Mouse (Mus musculus): ENCODE measurements around the gene Rbfox1. TPM values are rescaled to one million over a fixed set of nuclear protein-coding genes. Genes with fewer than 3 reads are reported as not detected.

Gene Rbfox1
- polyA plus RNA-seq, 1 experiment from 2014 or later = 4.5 TPM

DNA sequence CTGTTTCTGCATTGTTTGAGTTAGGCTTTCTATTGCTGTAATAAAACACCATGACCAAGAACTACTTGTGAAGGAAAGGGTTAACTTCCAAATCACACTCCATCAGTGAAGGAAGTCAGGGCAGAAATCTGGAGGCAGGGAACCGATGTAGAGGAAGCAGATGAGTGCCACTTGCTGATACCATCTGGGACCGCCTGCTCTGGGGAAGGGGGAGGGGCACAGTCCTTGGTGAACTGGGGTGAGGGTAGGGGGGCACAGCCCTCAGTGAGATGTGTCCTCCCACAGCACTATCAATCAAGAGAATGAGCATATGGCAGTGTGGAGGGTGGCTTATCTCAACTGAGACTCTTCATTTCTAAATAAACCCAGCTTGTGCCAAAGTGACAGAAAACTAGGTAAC, 1108.0 kb downstream of the Rbfox1 start:
- no peak for ATAC-seq (ENCODE audit: insufficient read depth, low FRiP score)
- H3K9ac ChIP-seq (ENCODE audit: low read length) = no peak overlapping the region
- no peaks in the 10 kb centered on the region for H3K27me3 ChIP-seq (ENCODE audit: control insufficient read depth, insufficient read depth, low read length)
- H3K4me2 ChIP-seq (ENCODE audit: low read depth, low read length) = no peak overlapping the region
- WGBS = 12% methylated on average over 2 of the region's 2 CpGs
- H3K4me3 ChIP-seq (replicated peaks; ENCODE audit: low read length) = no peak overlapping the region
- H3K4me1 ChIP-seq (ENCODE audit: control insufficient read depth, insufficient read depth, low read length) = no peaks in the 10 kb centered on the region
- H3K27ac ChIP-seq (ENCODE audit: low read length) = no peak overlapping the region
- no peaks in the 10 kb centered on the region for H3K9me3 ChIP-seq (replicated peaks; ENCODE audit: control insufficient read depth, low read length)
- H3K36me3 ChIP-seq (ENCODE audit: control insufficient read depth, insufficient read depth, low read length) = no peaks in the 10 kb centered on the region

GRCm38 (mm10) chr16:6997109-6997508, 1112.0 kb downstream of the Rbfox1 start:
- H3K27me3 ChIP-seq (ENCODE audit: control insufficient read depth, insufficient read depth, low read length) = no peaks in the 10 kb centered on the region
- H3K4me3 ChIP-seq (replicated peaks; ENCODE audit: low read length) = no peak overlapping the region
- no peak overlapping the region for H3K9ac ChIP-seq (ENCODE audit: low read length)
- H3K4me1 ChIP-seq (ENCODE audit: control insufficient read depth, insufficient read depth, low read length) = no peaks in the 10 kb centered on the region
- 52% methylated on average over 4 of the region's 4 CpGs for WGBS
- no peak overlapping the region for H3K27ac ChIP-seq (ENCODE audit: low read length)
- no peak overlapping the region for H3K4me2 ChIP-seq (ENCODE audit: low read depth, low read length)
- H3K36me3 ChIP-seq (ENCODE audit: control insufficient read depth, insufficient read depth, low read length) = no peaks in the 10 kb centered on the region
- no peak for ATAC-seq (ENCODE audit: insufficient read depth, low FRiP score)
- H3K9me3 ChIP-seq (replicated peaks; ENCODE audit: control insufficient read depth, low read length) = no peaks in the 10 kb centered on the region

DNA sequence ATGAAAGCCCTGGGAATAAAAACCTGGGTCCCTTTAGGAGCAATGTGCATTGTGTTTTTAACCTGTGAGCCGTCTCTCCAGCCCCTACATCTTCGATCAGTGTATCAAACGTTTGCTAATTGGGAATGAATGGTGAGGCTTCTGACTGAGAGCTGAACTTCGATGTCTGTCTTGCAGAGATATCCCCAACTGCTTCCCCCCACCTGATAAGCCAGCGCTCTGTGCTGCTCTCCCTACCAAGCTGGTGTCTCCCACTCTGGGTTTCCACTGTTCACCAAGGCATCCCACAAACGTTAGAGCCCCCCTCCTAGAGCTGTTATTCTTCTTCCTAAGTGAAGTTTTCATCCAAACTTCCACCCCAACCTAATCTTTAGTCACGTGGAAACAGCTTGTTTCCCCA, 1112.7 kb downstream of the Rbfox1 start:
- Histone ChIP-seq H3K9me3 (replicated peaks; ENCODE audit: control insufficient read depth, low read length) (no peaks in the 10 kb centered on the region), H3K4me3 (replicated peaks; ENCODE audit: low read length) (no peak overlapping the region), H3K27ac (ENCODE audit: low read length) (no peak overlapping the region), H3K36me3 (ENCODE audit: control insufficient read depth, insufficient read depth, low read length) (no peaks in the 10 kb centered on the region), H3K4me2 (ENCODE audit: low read depth, low read length) (no peak overlapping the region), H3K4me1 (ENCODE audit: control insufficient read depth, insufficient read depth, low read length) (no peaks in the 10 kb centered on the region), H3K9ac (ENCODE audit: low read length) (no peak overlapping the region), H3K27me3 (ENCODE audit: control insufficient read depth, insufficient read depth, low read length) (no peaks in the 10 kb centered on the region)
- 57% methylated on average over 7 of the region's 7 CpGs for WGBS
- ATAC-seq (ENCODE audit: insufficient read depth, low FRiP score) = no peak

GRCm38 (mm10) chr16:7004565-7004964, 1119.4 kb downstream of the Rbfox1 start:
- Histone ChIP-seq H3K4me3 (replicated peaks; ENCODE audit: low read length) (no peak overlapping the region), H3K4me2 (ENCODE audit: low read depth, low read length) (no peak overlapping the region), H3K36me3 (ENCODE audit: control insufficient read depth, insufficient read depth, low read length) (no peaks in the 10 kb centered on the region), H3K27me3 (ENCODE audit: control insufficient read depth, insufficient read depth, low read length) (no peaks in the 10 kb centered on the region), H3K9me3 (replicated peaks; ENCODE audit: control insufficient read depth, low read length) (no peaks in the 10 kb centered on the region), H3K9ac (ENCODE audit: low read length) (no peak overlapping the region), H3K27ac (ENCODE audit: low read length) (no peak overlapping the region), H3K4me1 (ENCODE audit: control insufficient read depth, insufficient read depth, low read length) (no peaks in the 10 kb centered on the region)
- WGBS = 98% methylated on average over 3 of the region's 3 CpGs
- ATAC-seq (ENCODE audit: insufficient read depth, low FRiP score) = no peak

- Histone ChIP-seq H3K4me1 (ENCODE audit: control insufficient read depth, insufficient read depth, low read length) (no peaks in the 10 kb centered on the region), H3K4me3 (replicated peaks; ENCODE audit: low read length) (no peak overlapping the region), H3K27ac (ENCODE audit: low read length) (no peak overlapping the region), H3K9ac (ENCODE audit: low read length) (no peak overlapping the region), H3K9me3 (replicated peaks; ENCODE audit: control insufficient read depth, low read length) (no peaks in the 10 kb centered on the region), H3K36me3 (ENCODE audit: control insufficient read depth, insufficient read depth, low read length) (no peaks in the 10 kb centered on the region), H3K4me2 (ENCODE audit: low read depth, low read length) (no peak overlapping the region), H3K27me3 (ENCODE audit: control insufficient read depth, insufficient read depth, low read length) (no peaks in the 10 kb centered on the region)
- 11% methylated on average over 3 of the region's 3 CpGs for WGBS
- ATAC-seq (ENCODE audit: insufficient read depth, low FRiP score) = no peak
Measured at GRCm38 (mm10) chr16:7005478-7005877, 1120.3 kb downstream of the Rbfox1 start.

DNA sequence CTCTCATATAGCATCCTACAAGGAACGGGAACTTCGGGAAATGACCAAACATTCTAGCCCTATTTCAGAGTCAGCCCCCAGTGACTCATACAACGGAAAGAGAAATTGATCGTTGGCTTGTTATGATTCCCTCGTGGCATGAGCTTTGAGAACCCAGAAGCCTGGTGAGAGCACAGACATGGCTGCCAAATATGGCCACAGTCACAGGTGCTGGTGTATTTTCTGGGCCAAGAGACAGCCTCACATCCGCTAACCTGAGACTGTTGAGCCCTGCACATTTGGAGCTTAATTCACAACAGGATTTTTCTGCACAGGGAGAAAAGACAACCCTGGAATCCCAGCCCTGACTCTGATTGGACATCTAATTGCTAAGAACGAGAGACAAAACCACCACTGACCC, 1132.2 kb downstream of the Rbfox1 start:
- H3K9me3 ChIP-seq (replicated peaks; ENCODE audit: control insufficient read depth, low read length) = no peaks in the 10 kb centered on the region
- no peak overlapping the region for H3K4me2 ChIP-seq (ENCODE audit: low read depth, low read length)
- H3K27ac ChIP-seq (ENCODE audit: low read length) = no peak overlapping the region
- ATAC-seq (ENCODE audit: insufficient read depth, low FRiP score) = no peak
- H3K4me1 ChIP-seq (ENCODE audit: control insufficient read depth, insufficient read depth, low read length) = no peaks in the 10 kb centered on the region
- no peak overlapping the region for H3K4me3 ChIP-seq (replicated peaks; ENCODE audit: low read length)
- H3K27me3 ChIP-seq (ENCODE audit: control insufficient read depth, insufficient read depth, low read length) = no peaks in the 10 kb centered on the region
- WGBS = 82% methylated on average over 7 of the region's 7 CpGs
- no peak overlapping the region for H3K9ac ChIP-seq (ENCODE audit: low read length)
- no peaks in the 10 kb centered on the region for H3K36me3 ChIP-seq (ENCODE audit: control insufficient read depth, insufficient read depth, low read length)

DNA sequence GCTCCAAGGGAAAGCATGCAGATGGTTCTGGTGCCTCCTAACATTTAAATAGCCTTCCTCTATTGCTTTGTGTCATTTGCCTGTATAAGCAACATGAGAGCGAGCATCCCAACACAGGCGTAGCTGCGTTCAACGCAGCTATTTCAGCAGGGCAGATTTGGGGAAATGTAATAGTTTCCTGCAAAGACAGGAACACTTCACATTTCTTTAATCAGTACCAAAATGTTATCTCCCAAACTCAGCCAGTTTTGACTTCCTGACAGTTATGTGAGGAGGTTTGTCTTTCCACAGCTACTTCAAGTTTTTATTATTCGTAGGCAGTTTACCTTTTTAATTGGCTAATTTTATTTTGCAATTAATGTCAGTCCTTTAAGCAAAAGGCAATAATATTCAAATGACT, 1149.1 kb downstream of the Rbfox1 start:
- no peaks in the 10 kb centered on the region for H3K9me3 ChIP-seq (replicated peaks; ENCODE audit: control insufficient read depth, low read length)
- no peak for ATAC-seq (ENCODE audit: insufficient read depth, low FRiP score)
- no peak overlapping the region for H3K9ac ChIP-seq (ENCODE audit: low read length)
- H3K4me2 ChIP-seq (ENCODE audit: low read depth, low read length) = no peak overlapping the region
- H3K4me3 ChIP-seq (replicated peaks; ENCODE audit: low read length) = no peak overlapping the region
- WGBS = 88% methylated on average over 5 of the region's 5 CpGs
- H3K27me3 ChIP-seq (ENCODE audit: control insufficient read depth, insufficient read depth, low read length) = peaks cover 7% of the 10 kb centered on the region; the same call in 1 of the 2 replicates
- H3K36me3 ChIP-seq (ENCODE audit: control insufficient read depth, insufficient read depth, low read length) = no peaks in the 10 kb centered on the region
- peaks cover under 1% of the 10 kb centered on the region; the same call in 1 of the 2 replicates for H3K4me1 ChIP-seq (ENCODE audit: control insufficient read depth, insufficient read depth, low read length)
- H3K27ac ChIP-seq (ENCODE audit: low read length) = no peak overlapping the region

GRCm38 (mm10) chr16:7036566-7036965, 1151.4 kb downstream of the Rbfox1 start:
- no peaks in the 10 kb centered on the region for H3K36me3 ChIP-seq (ENCODE audit: control insufficient read depth, insufficient read depth, low read length)
- H3K4me1 ChIP-seq (ENCODE audit: control insufficient read depth, insufficient read depth, low read length) = peaks cover 2% of the 10 kb centered on the region
- ATAC-seq (ENCODE audit: insufficient read depth, low FRiP score) = no peak
- H3K9me3 ChIP-seq (replicated peaks; ENCODE audit: control insufficient read depth, low read length) = no peaks in the 10 kb centered on the region
- no peak overlapping the region for H3K9ac ChIP-seq (ENCODE audit: low read length)
- no peak overlapping the region for H3K4me2 ChIP-seq (ENCODE audit: low read depth, low read length)
- WGBS = 73% methylated on average over 3 of the region's 3 CpGs
- H3K27ac ChIP-seq (ENCODE audit: low read length) = no peak overlapping the region
- peaks cover 17% of the 10 kb centered on the region for H3K27me3 ChIP-seq (ENCODE audit: control insufficient read depth, insufficient read depth, low read length)
- no peak overlapping the region for H3K4me3 ChIP-seq (replicated peaks; ENCODE audit: low read length)

GRCm38 (mm10) chr16:7036988-7037387, 1151.8 kb downstream of the Rbfox1 start:
- WGBS = 50% methylated on average over 8 of the region's 8 CpGs

More at GRCm38 (mm10) chr16:7036988-7037387, 1151.8 kb downstream of the Rbfox1 start:
- H3K4me3 ChIP-seq (replicated peaks; ENCODE audit: low read length) = no peak overlapping the region
- H3K36me3 ChIP-seq (ENCODE audit: control insufficient read depth, insufficient read depth, low read length) = no peaks in the 10 kb centered on the region
- no peak overlapping the region for H3K4me2 ChIP-seq (ENCODE audit: low read depth, low read length)
- H3K27me3 ChIP-seq (ENCODE audit: control insufficient read depth, insufficient read depth, low read length) = peaks cover 21% of the 10 kb centered on the region
- no peaks in the 10 kb centered on the region for H3K9me3 ChIP-seq (replicated peaks; ENCODE audit: control insufficient read depth, low read length)
- H3K4me1 ChIP-seq (ENCODE audit: control insufficient read depth, insufficient read depth, low read length) = peaks cover 2% of the 10 kb centered on the region
- ATAC-seq (ENCODE audit: insufficient read depth, low FRiP score) = no peak
- H3K27ac ChIP-seq (ENCODE audit: low read length) = no peak overlapping the region
- H3K9ac ChIP-seq (ENCODE audit: low read length) = no peak overlapping the region

Data from stomach, embryonic 16.5 days (tissue).